Mouse (Mus musculus) hindbrain, embryonic 15.5 days (tissue): ENCODE data around the gene Got2. TPM values are rescaled to one million over a fixed set of nuclear protein-coding genes. Genes with fewer than 3 reads are reported as not detected.
A peak's percentile ranks its signal among the peaks of the same experiment; 100 is the strongest.
"Not testable (repeated sequence)": the region's sequence is repeated elsewhere in the genome, so short reads cannot be mapped to it uniquely, and the experiment has no call there.

Experiments
- ATAC-seq: fragments of 200-750 bp; cut with Nextera tagmentation; 2 replicates; pipeline ENCODE4 v1.8.0; 2017; ENCODE audit warnings: low read depth, moderate number of reproducible peaks, moderate TSS enrichment; ENCODE audit not compliant: low FRiP score
- H3K27ac ChIP-seq: fragments of 300-500 bp; sonication (generic); replicated peaks from 2 replicates; pipeline ENCODE4 v1.5.1; 2015; ENCODE audit warnings: mild to moderate bottlenecking, inconsistent platforms
- H3K27me3 ChIP-seq: fragments of 300-500 bp; sonication (generic); 2 replicates; pipeline ENCODE4 v1.6.1; 2015; ENCODE audit warnings: control low read depth, inconsistent platforms
- H3K36me3 ChIP-seq: fragments of 300-500 bp; sonication (generic); 2 replicates; pipeline ENCODE4 v1.6.1; 2015; ENCODE audit warnings: control low read depth, inconsistent platforms
- H3K4me1 ChIP-seq: fragments of 300-500 bp; sonication (generic); replicated peaks from 2 replicates; pipeline ENCODE4 v1.6.1; 2015; ENCODE audit warnings: control low read depth, inconsistent platforms
- H3K4me2 ChIP-seq: fragments of 300-500 bp; sonication (generic); 2 replicates; pipeline ENCODE4 v1.6.1; 2015; ENCODE audit warnings: moderate library complexity, mild to moderate bottlenecking, inconsistent platforms
- H3K4me3 ChIP-seq: fragments of 300-500 bp; sonication (generic); 2 replicates; pipeline ENCODE4 v1.5.1; 2015; ENCODE audit warnings: mild to moderate bottlenecking, inconsistent platforms
- H3K9ac ChIP-seq: fragments of 300-500 bp; sonication (generic); 2 replicates; pipeline ENCODE4 v1.6.1; 2015; ENCODE audit warnings: inconsistent platforms
- H3K9me3 ChIP-seq: fragments of 300-500 bp; sonication (generic); 2 replicates; pipeline ENCODE4 v1.6.1; 2016; ENCODE audit warnings: control low read depth, inconsistent platforms
- WGBS: fragments of 180-500 bp; shearing (Covaris S2); methylation state at CpG from one replicate; pipeline ENCODE4 v1.1.7; 2015; 5-methylcytosine and 5-hydroxymethylcytosine counted together
- polyA plus RNA-seq: library from polyadenylated mRNA; unstranded; fragments of >200 nt; fragmentation: Nextera tagmentation; extraction: Ambion mirVana; gene quantifications from 2 replicates; pipeline ENCODE4 v1.2.1, GENCODE M21; 2015

Got2 gene
- polyA plus RNA-seq, 1 experiment from 2014 or later: 227 TPM

GRCm38 (mm10) chr8:95835891-95836290 is 52.5 kb downstream of the Got2 start:
- 76% methylated on average over 4 of the region's 4 CpGs for WGBS
- no peaks in the 10 kb centered on the region for H3K9me3 ChIP-seq
- no peak overlapping the region for H3K4me2 ChIP-seq
- H3K27ac ChIP-seq: no peak overlapping the region
- no peak overlapping the region for H3K9ac ChIP-seq
- no peak for ATAC-seq
- H3K4me3 ChIP-seq: no peak overlapping the region
- H3K27me3 ChIP-seq: no peaks in the 10 kb centered on the region
- peaks cover 27% of the 10 kb centered on the region; the same call in 1 of the 2 replicates for H3K36me3 ChIP-seq
- H3K4me1 ChIP-seq: peaks cover 13% of the 10 kb centered on the region

GRCm38 (mm10) chr8:95833435-95833984 is 54.8 kb downstream of the Got2 start:
- ATAC-seq: peak; percentile 67
- H3K36me3 ChIP-seq: 0 out of 2 replicates have a peak, but pooled peaks cover 10% of the 10 kb centered on the region
- no peaks in the 10 kb centered on the region for H3K27me3 ChIP-seq
- no peak overlapping the region for H3K27ac ChIP-seq
- peak overlapping the region; percentile 54 for H3K4me2 ChIP-seq
- WGBS: 1% methylated on average over 16 of the region's 16 CpGs
- H3K9me3 ChIP-seq: no peaks in the 10 kb centered on the region
- peak overlapping the region; percentile 29 for H3K4me3 ChIP-seq
- peak overlapping the region; percentile 7 for H3K9ac ChIP-seq
- H3K4me1 ChIP-seq: peaks cover 13% of the 10 kb centered on the region

DNA sequence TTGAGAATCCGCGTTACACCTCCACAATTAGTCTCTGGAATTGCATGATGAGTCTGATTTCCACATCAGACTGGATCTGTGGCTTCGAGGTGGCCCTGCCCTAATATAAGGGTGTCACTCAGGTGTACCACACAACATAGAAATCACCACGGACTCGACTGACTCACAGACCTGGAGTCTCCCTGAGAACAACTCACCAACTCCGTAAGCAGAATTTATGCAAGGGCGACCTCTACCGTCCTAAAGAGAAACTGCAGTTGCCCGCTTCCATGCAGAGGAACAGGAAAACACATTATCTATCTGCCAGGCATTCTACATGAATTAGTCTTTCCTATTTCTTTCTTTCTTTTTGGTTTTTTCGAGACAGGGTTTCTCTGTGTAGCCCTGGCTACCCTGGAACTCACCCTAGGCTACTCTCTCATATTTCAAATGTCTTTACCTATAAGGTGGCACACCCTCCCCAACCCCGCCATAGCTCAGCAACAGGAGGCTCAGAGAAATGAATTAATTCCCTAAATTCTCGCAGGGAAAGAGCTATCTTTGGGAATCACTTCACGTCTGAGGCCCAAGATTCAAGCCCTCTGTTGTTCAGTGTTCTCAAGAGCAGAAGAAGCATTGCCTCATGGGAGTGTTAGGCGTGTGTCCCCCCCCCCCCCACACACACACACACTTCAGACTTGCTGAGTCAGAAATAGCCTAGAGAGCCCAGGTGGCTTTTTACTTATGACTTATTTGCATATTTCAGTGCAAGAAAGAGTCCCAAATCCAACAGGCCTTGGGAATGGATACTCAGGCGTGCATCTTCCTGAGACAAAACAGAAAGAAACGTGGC is 55.5 kb downstream of the Got2 start:
- H3K27me3 ChIP-seq: no peaks in the 10 kb centered on the region
- peak; percentile 65 for ATAC-seq
- 15% methylated on average over 16 of the region's 16 CpGs for WGBS

DNA sequence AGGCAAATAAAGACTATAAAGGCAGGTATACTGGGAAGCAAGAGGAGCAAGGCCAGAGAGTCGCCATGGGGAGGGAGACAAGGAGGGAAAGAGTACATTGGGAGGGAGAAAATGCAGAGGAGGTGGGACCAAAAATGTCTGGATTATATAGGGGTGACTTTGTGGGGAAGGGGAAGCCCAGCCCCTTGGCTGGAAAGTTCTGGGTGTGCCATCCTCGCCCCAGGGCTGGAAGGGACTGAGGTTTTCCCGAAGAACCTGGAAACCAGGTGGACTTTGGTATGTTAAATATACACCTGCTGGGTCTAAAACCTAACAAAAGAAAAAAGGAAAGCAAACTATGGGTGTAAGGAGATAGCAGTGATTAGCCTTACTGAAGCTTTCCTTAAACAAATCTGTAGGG is 58.2 kb downstream of the Got2 start:
- 80% methylated on average over 3 of the region's 3 CpGs for WGBS
- Histone ChIP-seq H3K36me3 (no peaks in the 10 kb centered on the region), H3K4me1 (peaks cover 13% of the 10 kb centered on the region), H3K9me3 (no peaks in the 10 kb centered on the region), H3K4me2 (no peak overlapping the region), H3K27ac (no peak overlapping the region), H3K4me3 (no peak overlapping the region), H3K9ac (no peak overlapping the region), H3K27me3 (no peaks in the 10 kb centered on the region)
- ATAC-seq: no peak

More for the DNA sequence above, 55.5 kb downstream of the Got2 start:
- Histone ChIP-seq H3K4me3 (peak overlapping the region; percentile 29), H3K27ac (no peak overlapping the region), H3K4me1 (peaks cover 13% of the 10 kb centered on the region), H3K9me3 (no peaks in the 10 kb centered on the region), H3K36me3 (0 out of 2 replicates have a peak, but pooled peaks cover 10% of the 10 kb centered on the region), H3K4me2 (peak overlapping the region; percentile 54), H3K9ac (peak overlapping the region; percentile 7)

GRCm38 (mm10) chr8:95825162-95825561 is 63.2 kb downstream of the Got2 start, which contains the start of gene Sap18b:
Gene Sap18b (plus strand): TSS chr8:95825346.
- ATAC-seq, H3K27ac ChIP-seq, H3K9me3 ChIP-seq, H3K27me3 ChIP-seq, H3K36me3 ChIP-seq, H3K4me3 ChIP-seq, H3K9ac ChIP-seq, H3K4me1 ChIP-seq, H3K4me2 ChIP-seq: not testable (repeated sequence)
- WGBS: 56% methylated on average over 25 of the region's 25 CpGs

DNA sequence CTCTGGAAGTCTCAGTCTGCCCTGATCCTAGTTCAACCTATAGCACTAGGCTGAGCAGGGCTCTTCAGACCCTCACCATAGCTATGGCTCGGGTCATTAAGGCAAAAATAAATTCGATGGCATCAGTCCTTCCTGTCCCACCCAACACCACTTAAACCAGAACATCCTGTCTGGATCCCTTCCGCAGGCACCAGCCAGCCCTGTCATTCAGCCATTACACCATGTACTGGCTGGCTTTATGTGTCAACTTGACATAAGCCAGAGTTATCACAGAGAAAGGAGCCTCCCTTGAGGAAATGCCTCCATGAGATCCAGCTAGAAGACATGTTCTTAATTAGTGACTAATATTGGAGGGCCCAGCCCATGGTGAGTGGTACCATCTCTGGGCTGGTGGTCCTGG is 65.6 kb downstream of the Got2 start:
- Histone ChIP-seq H3K36me3 (no peaks in the 10 kb centered on the region), H3K27ac (no peak overlapping the region), H3K4me1 (no peaks in the 10 kb centered on the region), H3K4me3 (no peak overlapping the region), H3K4me2 (no peak overlapping the region), H3K27me3 (no peaks in the 10 kb centered on the region), H3K9ac (no peak overlapping the region), H3K9me3 (no peaks in the 10 kb centered on the region)
- 86% methylated on average over 3 of the region's 3 CpGs for WGBS
- no peak for ATAC-seq

DNA sequence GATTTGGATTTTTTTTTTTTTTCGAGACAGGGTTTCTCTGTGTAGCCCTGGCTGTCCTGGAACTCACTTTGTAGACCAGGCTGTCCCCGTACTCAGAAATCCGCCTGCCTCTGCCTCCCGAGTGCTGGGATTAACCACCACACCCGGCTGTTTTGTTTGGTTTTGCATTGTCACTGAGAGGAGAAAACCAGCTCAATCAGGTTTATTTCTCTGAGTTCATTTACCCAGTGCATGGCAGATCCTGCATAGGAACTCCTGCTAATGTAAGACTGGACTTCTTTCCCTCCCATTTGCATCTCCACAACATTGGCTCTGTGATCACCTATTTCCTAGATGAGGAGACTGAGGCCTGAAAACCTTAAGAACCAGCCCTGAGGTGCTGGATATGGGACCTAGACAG is 66.3 kb downstream of the Got2 start:
- Histone ChIP-seq H3K9me3 (no peaks in the 10 kb centered on the region), H3K4me3 (no peak overlapping the region), H3K27me3 (no peaks in the 10 kb centered on the region), H3K4me2 (no peak overlapping the region), H3K36me3 (no peaks in the 10 kb centered on the region), H3K4me1 (no peaks in the 10 kb centered on the region), H3K27ac (no peak overlapping the region), H3K9ac (no peak overlapping the region)
- ATAC-seq: no peak
- 86% methylated on average over 5 of the region's 5 CpGs for WGBS

- H3K4me3 ChIP-seq: no peak overlapping the region
- no peak overlapping the region for H3K9ac ChIP-seq
- H3K4me1 ChIP-seq: no peaks in the 10 kb centered on the region
- no peak overlapping the region for H3K4me2 ChIP-seq
- no peaks in the 10 kb centered on the region for H3K9me3 ChIP-seq
- ATAC-seq: no peak
- H3K27ac ChIP-seq: no peak overlapping the region
- no peaks in the 10 kb centered on the region for H3K27me3 ChIP-seq
- no peaks in the 10 kb centered on the region for H3K36me3 ChIP-seq
- 93% methylated on average over 6 of the region's 6 CpGs for WGBS
Observed at GRCm38 (mm10) chr8:95821266-95821665, 67.1 kb downstream of the Got2 start.

- no peaks in the 10 kb centered on the region for H3K27me3 ChIP-seq
- no peaks in the 10 kb centered on the region for H3K4me1 ChIP-seq
- 39% methylated on average over 1 of the region's 1 CpGs for WGBS
- H3K4me3 ChIP-seq: no peak overlapping the region
- H3K36me3 ChIP-seq: no peaks in the 10 kb centered on the region
- no peak overlapping the region for H3K27ac ChIP-seq
- no peak for ATAC-seq
- H3K9me3 ChIP-seq: no peaks in the 10 kb centered on the region
- no peak overlapping the region for H3K9ac ChIP-seq
- no peak overlapping the region for H3K4me2 ChIP-seq
Observed at GRCm38 (mm10) chr8:95818211-95818610, 70.1 kb downstream of the Got2 start.

- no peaks in the 10 kb centered on the region for H3K4me1 ChIP-seq
- 66% methylated on average over 3 of the region's 3 CpGs for WGBS
- ATAC-seq: no peak
- no peak overlapping the region for H3K27ac ChIP-seq
- no peaks in the 10 kb centered on the region for H3K9me3 ChIP-seq
- H3K36me3 ChIP-seq: no peaks in the 10 kb centered on the region
- H3K27me3 ChIP-seq: no peaks in the 10 kb centered on the region
- H3K4me3 ChIP-seq: no peak overlapping the region
- H3K9ac ChIP-seq: no peak overlapping the region
- H3K4me2 ChIP-seq: no peak overlapping the region
Observed at GRCm38 (mm10) chr8:95817597-95817996, 70.8 kb downstream of the Got2 start.

- Histone ChIP-seq H3K27me3 (no peaks in the 10 kb centered on the region), H3K4me3 (no peak overlapping the region), H3K36me3 (no peaks in the 10 kb centered on the region), H3K4me2 (no peak overlapping the region), H3K4me1 (no peaks in the 10 kb centered on the region), H3K27ac (no peak overlapping the region), H3K9me3 (no peaks in the 10 kb centered on the region), H3K9ac (no peak overlapping the region)
- 51% methylated on average over 6 of the region's 6 CpGs for WGBS
- no peak for ATAC-seq
Observed at GRCm38 (mm10) chr8:95816044-95816708, 72.2 kb downstream of the Got2 start.
